Mouse (Mus musculus) WW6 (cell line): ENCODE data around the gene Gm6356.
"Not testable (repeated sequence)": the region's sequence is repeated elsewhere in the genome, so short reads cannot be mapped to it uniquely, and the experiment has no call there.

Source experiments
- DNase-seq: peaks from one replicate; pipeline ENCODE4 v3.0.0-alpha.2; 2013; ENCODE audit warnings: low read depth, low spot score

Gm6356 gene

GRCm38 (mm10) chr14:6973718-6974117, at the start of gene Gm6356:
Gene Gm6356 (minus strand): TSS chr14:6973818.
- DNase-seq, result not testable (repeated sequence)
